Mouse (Mus musculus) limb, embryonic 10.5 days (tissue): ENCODE data around the gene Tbc1d15. TPM values are rescaled to one million over a fixed set of nuclear protein-coding genes. Genes with fewer than 3 reads are reported as not detected.
"Not testable (repeated sequence)": the region's sequence is repeated elsewhere in the genome, so short reads cannot be mapped to it uniquely, and the experiment has no call there.

ENCODE experiments used
- DNase-seq: peaks from one replicate; pipeline ENCODE4 v3.0.0-alpha.2; 2017; ENCODE audit warnings: low spot score
- H3K27ac ChIP-seq: fragments of 300-500 bp; sonication (generic); 2 replicates; pipeline ENCODE4 v1.5.1; 2016; ENCODE audit warnings: mild to moderate bottlenecking
- H3K27me3 ChIP-seq: fragments of 300-500 bp; sonication (generic); 2 replicates; pipeline ENCODE4 v1.6.1; 2016; ENCODE audit warnings: low read depth, mild to moderate bottlenecking; ENCODE audit not compliant: poor library complexity, severe bottlenecking
- H3K36me3 ChIP-seq: fragments of 300-500 bp; sonication (generic); 2 replicates; pipeline ENCODE4 v1.6.1; 2016; ENCODE audit warnings: mild to moderate bottlenecking, moderate library complexity
- H3K4me1 ChIP-seq: fragments of 300-500 bp; sonication (generic); 2 replicates; pipeline ENCODE4 v1.6.1; 2016
- H3K4me3 ChIP-seq: fragments of 300-500 bp; sonication (generic); 2 replicates; pipeline ENCODE4 v1.5.1; 2016; ENCODE audit warnings: mild to moderate bottlenecking, moderate library complexity
- H3K9me3 ChIP-seq: fragments of 300-500 bp; sonication (generic); replicated peaks from 2 replicates; pipeline ENCODE4 v1.6.1; 2016; ENCODE audit warnings: mild to moderate bottlenecking
- WGBS: fragments of 180-500 bp; shearing (Covaris S2); methylation state at CpG from one replicate; pipeline ENCODE4 v1.1.7; 2016; 5-methylcytosine and 5-hydroxymethylcytosine counted together
- polyA plus RNA-seq: library from polyadenylated mRNA; unstranded; fragments of >200 nt; fragmentation: Nextera tagmentation; extraction: Ambion mirVana; gene quantifications from 2 replicates; pipeline ENCODE4 v1.2.1, GENCODE M21; 2016

The Tbc1d15 gene
- polyA plus RNA-seq, 1 experiment from 2014 or later = 57.6 TPM

DNA sequence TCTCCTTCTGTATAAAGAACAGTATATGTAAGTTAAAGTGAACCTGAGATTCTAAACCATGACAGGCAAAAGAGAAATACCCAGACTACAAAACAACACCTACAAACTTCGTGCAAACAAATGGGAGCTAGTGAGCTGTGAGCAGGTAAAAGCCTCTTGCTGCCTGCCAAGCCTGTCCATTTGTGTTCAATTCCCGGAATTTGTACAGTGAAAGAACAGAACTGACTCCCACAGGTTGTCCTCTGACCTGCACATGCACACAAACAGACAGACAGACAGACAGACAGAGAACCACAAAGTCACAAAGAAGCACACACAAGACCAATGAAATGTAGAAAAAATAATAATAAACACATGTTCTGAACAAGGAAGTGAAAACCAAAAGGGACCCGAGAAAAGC lies 17.5 kb downstream of the Tbc1d15 start:
- Histone ChIP-seq H3K27me3 (no peaks in the 10 kb centered on the region), H3K4me3 (no peak overlapping the region), H3K9me3 (no peaks in the 10 kb centered on the region), H3K27ac (no peak overlapping the region), H3K4me1 (no peaks in the 10 kb centered on the region), H3K36me3 (peaks cover 55% of the 10 kb centered on the region)
- no peak for DNase-seq
- 80% methylated on average over 3 of the region's 3 CpGs for WGBS

DNA sequence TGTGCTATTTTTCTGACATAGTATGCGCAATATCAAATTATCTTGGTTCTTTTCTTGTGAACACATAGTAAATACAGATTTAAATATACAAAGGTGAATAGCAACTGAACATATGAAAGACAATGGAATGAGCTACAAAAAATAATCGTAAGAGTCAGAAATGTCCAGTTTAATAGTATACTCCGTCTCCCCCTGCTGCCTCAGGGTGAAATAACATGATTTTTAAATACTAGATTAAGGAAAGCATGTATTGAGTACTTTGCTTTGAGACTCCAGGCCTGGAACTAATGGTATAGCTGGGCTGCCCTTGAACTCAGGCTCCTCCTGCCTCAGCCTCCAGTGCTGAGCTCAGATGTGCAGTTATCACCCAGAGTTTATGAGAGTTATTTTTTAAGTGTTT lies 18.8 kb downstream of the Tbc1d15 start:
- peaks cover 52% of the 10 kb centered on the region for H3K36me3 ChIP-seq
- 94% methylated on average over 3 of the region's 3 CpGs for whole genome bisulfite sequencing

DNA sequence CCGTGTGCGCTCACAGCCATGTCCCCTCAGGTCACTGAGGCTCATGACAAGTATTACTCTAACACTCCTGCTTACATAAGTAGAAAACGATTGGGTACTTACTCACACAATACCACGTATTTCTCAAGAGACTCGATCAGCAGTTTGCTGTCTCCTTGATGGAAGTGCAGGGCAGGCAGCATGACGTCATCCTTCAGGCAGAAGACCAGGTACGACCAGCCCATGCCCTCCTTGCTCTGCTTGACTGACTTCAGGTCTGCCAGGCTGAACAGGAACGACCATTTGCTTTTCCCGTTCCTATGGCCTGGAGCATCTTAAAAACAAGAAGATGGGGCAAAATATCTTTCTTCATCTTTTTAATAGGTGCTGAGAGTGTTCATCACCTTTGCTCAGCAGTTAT lies 22.2 kb downstream of the Tbc1d15 start:
- Histone ChIP-seq H3K4me1 (no peaks in the 10 kb centered on the region), H3K27me3 (no peaks in the 10 kb centered on the region), H3K9me3 (no peaks in the 10 kb centered on the region), H3K27ac (no peak overlapping the region), H3K36me3 (peaks cover 43% of the 10 kb centered on the region), H3K4me3 (no peak overlapping the region)
- 92% methylated on average over 9 of the region's 9 CpGs for WGBS
- DNase-seq = no peak

More for the DNA sequence above, 18.8 kb downstream of the Tbc1d15 start:
- Histone ChIP-seq H3K9me3 (no peaks in the 10 kb centered on the region), H3K27me3 (no peaks in the 10 kb centered on the region), H3K4me3 (no peak overlapping the region), H3K27ac (no peak overlapping the region), H3K4me1 (no peaks in the 10 kb centered on the region)
- no peak for DNase-seq

DNA sequence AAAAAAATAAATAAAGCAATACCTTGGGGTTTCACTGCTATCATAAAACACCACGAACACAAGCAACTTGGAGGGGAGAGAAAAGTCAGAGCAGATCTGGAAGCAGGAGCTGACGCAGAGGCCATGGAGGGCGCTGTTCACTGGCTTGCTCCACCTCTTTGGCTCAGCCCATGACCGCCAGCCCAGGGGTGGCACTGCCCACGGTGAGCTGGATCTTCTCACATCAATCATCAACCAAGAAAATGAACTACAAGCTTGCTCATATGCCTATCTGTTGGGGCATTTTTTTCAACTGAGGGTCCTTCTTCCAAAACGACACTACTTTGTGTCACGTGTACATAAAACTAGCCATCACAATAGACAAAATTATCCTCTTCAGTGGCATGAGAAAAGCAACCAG lies 24.7 kb downstream of the Tbc1d15 start:
- Histone ChIP-seq H3K9me3 (no peaks in the 10 kb centered on the region), H3K36me3 (peaks cover 27% of the 10 kb centered on the region), H3K27ac (no peak overlapping the region), H3K4me3 (no peak overlapping the region), H3K27me3 (no peaks in the 10 kb centered on the region), H3K4me1 (no peaks in the 10 kb centered on the region)
- DNase-seq = no peak
- 96% methylated on average over 7 of the region's 7 CpGs for WGBS

DNA sequence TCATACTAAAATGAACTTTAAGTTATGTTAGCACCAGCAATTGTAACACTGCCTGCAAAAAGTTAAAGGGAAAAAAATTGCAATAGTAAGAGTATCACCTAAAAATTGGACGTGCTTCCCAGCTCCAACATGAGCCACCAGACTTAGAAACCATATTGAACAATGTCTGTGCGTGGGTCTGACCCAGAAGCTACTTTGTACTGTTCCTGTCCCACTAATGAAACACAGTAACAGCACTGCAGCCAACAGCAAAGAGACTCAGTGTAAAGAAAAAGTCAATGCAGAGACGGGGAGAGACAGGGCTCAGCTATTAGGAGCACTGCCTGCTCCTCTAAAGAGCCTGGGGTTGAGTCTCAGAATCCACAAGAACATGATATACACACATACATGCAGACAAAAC lies 27.4 kb downstream of the Tbc1d15 start:
- Histone ChIP-seq H3K4me3 (no peak overlapping the region), H3K9me3 (no peaks in the 10 kb centered on the region), H3K27ac (no peak overlapping the region), H3K36me3 (peaks cover 37% of the 10 kb centered on the region), H3K4me1 (no peaks in the 10 kb centered on the region), H3K27me3 (no peaks in the 10 kb centered on the region)
- WGBS = 94% methylated on average over 3 of the region's 3 CpGs
- DNase-seq = no peak

DNA sequence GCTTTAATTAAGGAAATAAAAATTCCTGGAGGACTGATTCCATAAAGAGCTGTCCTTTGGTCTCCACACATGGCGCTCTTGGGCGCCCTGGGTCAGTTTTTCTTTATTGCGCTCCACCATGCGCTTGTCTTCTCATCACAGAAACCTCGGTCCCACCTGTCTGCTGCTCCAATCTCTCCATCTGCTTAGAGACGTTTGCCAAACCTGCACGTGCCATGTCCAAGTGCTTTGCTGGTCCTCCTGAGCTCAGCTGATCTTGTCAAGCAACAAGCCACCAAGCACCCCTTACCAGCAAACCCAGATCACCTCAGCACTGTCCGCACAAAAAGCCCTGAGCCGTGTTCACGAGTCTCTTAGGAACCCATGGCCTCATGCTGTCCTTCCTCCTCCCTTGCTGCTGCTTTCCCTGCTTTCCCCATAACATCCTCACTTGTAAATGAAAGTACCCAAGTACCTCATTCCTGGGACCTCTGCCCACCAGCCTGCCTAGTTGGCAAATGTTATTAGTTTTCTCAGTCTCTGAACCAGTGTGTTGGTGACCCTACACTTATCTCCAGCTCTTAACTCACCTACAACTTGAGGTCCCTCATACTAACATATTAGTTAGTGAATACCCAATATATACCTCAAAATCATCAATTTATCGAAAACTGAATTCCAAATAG lies 38.2 kb downstream of the Tbc1d15 start:
- DNase-seq = no peak
- H3K36me3 ChIP-seq = peaks cover 84% of the 10 kb centered on the region

DNA sequence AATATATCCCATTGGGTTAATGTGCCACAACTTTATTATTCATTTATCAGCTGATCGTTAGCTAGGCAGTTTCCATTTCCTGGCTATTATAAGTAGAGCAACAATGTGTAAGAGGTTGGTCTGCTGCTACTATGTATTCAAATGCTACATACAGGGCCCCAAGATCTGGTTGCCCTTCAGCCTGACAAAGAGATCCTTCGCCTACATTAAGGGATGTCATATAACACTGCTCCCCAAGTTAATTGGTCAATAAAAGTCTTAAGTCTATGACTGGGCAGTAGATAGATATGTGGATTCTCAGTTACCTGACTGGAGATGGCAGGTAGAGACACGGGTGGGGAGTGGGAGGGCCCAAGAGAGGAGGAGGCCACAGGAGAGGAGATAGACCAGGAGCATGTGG lies 45.4 kb downstream of the Tbc1d15 start:
- no peaks in the 10 kb centered on the region for H3K9me3 ChIP-seq

More for the DNA sequence above, 38.2 kb downstream of the Tbc1d15 start:
- H3K27me3 ChIP-seq = no peaks in the 10 kb centered on the region
- H3K9me3 ChIP-seq = no peaks in the 10 kb centered on the region
- no peaks in the 10 kb centered on the region for H3K4me1 ChIP-seq
- no peak overlapping the region for H3K4me3 ChIP-seq
- WGBS = 93% methylated on average over 11 of the region's 11 CpGs
- H3K27ac ChIP-seq = no peak overlapping the region

DNA sequence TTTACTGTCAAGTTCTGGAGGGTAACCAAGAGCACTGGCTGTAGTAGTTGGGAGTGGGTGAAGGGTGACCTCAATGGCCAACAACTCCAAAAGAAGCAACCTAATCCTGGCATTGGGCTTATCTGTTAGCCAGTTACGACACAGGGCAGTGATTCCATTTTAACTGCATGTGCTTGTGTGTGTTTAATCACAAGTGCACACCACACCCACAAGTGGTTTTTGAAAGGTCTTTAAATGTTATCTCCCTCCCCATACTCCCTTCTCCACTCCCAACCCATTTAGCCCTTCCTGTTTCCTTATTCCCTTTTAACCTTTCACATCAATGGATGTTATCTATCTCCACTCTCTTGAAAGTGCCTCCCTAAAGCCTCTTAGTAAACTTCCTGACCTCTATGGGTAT lies 46.0 kb downstream of the Tbc1d15 start:
- Histone ChIP-seq H3K4me1 (no peaks in the 10 kb centered on the region), H3K27ac (no peak overlapping the region), H3K27me3 (no peaks in the 10 kb centered on the region), H3K4me3 (no peak overlapping the region), H3K36me3 (peaks cover 75% of the 10 kb centered on the region), H3K9me3 (no peaks in the 10 kb centered on the region)
- DNase-seq = no peak
- WGBS = 92% methylated on average over 1 of the region's 1 CpGs

More for the DNA sequence above, 45.4 kb downstream of the Tbc1d15 start:
- no peaks in the 10 kb centered on the region for H3K4me1 ChIP-seq
- WGBS = 89% methylated on average over 3 of the region's 3 CpGs
- DNase-seq = no peak
- H3K27me3 ChIP-seq = no peaks in the 10 kb centered on the region
- H3K27ac ChIP-seq = no peak overlapping the region
- peaks cover 75% of the 10 kb centered on the region for H3K36me3 ChIP-seq
- H3K4me3 ChIP-seq = no peak overlapping the region

DNA sequence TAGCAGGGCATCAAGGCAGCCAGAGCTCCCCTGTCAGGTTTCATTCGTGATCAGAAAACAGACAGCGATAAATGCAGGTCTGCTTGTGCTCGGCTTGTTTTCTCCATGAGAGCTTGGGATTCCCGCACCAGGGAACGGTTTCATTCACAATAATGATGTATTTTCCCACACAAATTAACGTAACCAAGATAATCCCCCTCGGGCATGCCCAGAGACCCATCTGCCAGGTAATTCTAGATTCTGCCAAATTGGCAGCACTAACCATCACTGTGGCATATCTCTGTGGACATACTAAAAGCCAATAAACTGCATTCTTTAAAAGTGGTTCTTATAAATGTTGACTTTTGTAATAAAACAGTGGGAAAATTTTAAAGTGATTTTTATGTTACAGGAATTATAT lies 60.1 kb downstream of the Tbc1d15 start:
- no peak overlapping the region for H3K27ac ChIP-seq
- 93% methylated on average over 7 of the region's 7 CpGs for WGBS
- no peaks in the 10 kb centered on the region for H3K36me3 ChIP-seq
- no peak for DNase-seq
- no peaks in the 10 kb centered on the region for H3K9me3 ChIP-seq
- no peaks in the 10 kb centered on the region for H3K27me3 ChIP-seq
- H3K4me1 ChIP-seq = no peaks in the 10 kb centered on the region
- H3K4me3 ChIP-seq = no peak overlapping the region

DNA sequence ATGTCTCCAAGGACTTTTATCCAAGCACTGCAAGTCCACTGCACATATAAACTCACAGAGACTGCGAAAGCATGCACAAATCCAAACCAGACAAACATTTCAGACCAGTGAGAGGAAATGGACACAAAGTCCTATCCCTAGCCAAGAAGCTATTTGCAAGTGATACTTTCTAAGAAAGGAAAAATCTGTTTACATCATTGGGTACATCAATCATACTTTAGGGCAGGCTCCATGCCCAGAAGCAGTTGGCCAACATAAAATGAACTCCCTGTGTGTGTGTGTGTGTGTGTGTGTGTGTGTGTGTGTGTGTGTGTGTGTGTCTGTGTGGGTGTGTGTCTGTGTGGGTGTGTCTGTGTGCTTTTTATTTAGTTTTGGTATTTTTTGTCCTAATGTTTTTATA lies 63.9 kb downstream of the Tbc1d15 start:
- no peaks in the 10 kb centered on the region for H3K9me3 ChIP-seq
- 95% methylated on average over 1 of the region's 1 CpGs for WGBS
- H3K27ac ChIP-seq = no peak overlapping the region
- H3K36me3 ChIP-seq = no peaks in the 10 kb centered on the region
- no peaks in the 10 kb centered on the region for H3K27me3 ChIP-seq
- H3K4me1 ChIP-seq = no peaks in the 10 kb centered on the region
- no peak for DNase-seq
- no peak overlapping the region for H3K4me3 ChIP-seq

DNA sequence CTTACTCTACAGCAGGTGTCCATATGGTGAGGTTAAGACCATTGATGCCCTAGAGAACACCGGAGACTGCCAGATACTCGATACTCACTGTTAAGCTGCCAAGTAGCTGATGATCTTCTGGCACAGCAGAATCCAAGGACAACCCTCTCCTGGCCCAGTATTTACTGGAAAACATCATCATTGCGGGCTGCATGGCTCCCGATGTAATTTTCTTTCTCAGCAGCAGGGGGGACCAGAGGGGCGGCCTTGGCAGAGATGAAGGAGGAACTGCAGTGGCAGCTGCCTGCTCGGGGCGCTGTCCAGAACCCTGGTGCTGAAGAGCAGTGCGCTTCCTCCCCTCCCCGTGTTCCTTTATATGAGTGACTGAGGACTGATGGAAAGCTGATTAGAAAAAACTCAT lies 66.6 kb downstream of the Tbc1d15 start, which contains the start of gene Tph2:
Gene Tph2 (minus strand): TSS at position 326 of the 400 bp plus-strand sequence.
- Histone ChIP-seq H3K27ac (no peak within 1 kb of the TSS), H3K4me3 (no peak within 1 kb of the TSS), H3K27me3 (no peaks in the 10 kb centered on the region), H3K4me1 (no peaks in the 10 kb centered on the region), H3K9me3 (no peaks in the 10 kb centered on the region), H3K36me3 (no peaks in the 10 kb centered on the region)
- WGBS = 8% methylated on average over 9 of the region's 9 CpGs
- DNase-seq = peak; percentile 88

DNA sequence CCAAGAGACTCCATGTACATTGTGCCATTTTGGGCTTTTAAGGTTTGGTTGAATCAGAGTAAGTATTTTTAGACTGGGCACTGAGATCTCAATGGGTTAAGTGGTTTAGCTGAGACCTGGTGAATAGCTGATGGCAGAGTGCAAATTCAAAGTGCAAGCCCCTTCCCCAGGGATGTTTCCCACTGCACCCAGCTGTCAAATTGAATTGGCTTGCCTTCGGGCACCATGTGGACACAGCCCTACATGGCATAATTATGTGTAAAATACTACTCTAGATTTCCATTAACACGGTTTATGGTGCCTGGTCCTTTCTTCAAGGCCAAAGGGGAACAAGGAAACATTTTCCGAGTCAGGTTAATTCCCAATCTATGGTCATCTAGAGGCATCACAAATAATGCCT lies 70.2 kb downstream of the Tbc1d15 start:
- no peaks in the 10 kb centered on the region for H3K4me1 ChIP-seq
- 81% methylated on average over 3 of the region's 3 CpGs for WGBS
- no peaks in the 10 kb centered on the region for H3K27me3 ChIP-seq
- no peaks in the 10 kb centered on the region for H3K9me3 ChIP-seq
- H3K4me3 ChIP-seq = no peak overlapping the region
- DNase-seq = no peak
- H3K36me3 ChIP-seq = no peaks in the 10 kb centered on the region
- H3K27ac ChIP-seq = no peak overlapping the region

DNA sequence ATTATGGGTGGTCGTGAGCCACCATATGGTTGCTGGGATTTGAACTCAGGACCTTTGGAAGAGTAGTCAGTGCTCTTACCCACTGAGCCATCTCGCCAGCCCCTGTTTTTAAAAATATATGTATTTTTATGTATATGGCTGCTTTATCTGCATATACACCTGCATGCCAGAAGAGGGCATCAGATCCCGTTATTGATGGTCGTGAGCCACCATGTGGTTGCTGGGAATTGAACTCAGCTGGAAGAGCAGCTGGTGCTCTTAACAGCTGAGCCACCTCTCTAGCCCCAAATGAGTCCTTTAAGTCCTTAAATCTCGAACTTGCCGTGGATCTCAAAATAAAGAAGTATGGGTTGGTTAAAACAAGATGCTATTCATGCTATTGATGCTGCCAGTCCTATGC lies 73.2 kb downstream of the Tbc1d15 start:
- DNase-seq, H3K36me3 ChIP-seq, H3K27me3 ChIP-seq, H3K9me3 ChIP-seq, H3K4me3 ChIP-seq, H3K27ac ChIP-seq, H3K4me1 ChIP-seq: not testable (repeated sequence)
- 64% methylated on average over 6 of the region's 6 CpGs for WGBS

DNA sequence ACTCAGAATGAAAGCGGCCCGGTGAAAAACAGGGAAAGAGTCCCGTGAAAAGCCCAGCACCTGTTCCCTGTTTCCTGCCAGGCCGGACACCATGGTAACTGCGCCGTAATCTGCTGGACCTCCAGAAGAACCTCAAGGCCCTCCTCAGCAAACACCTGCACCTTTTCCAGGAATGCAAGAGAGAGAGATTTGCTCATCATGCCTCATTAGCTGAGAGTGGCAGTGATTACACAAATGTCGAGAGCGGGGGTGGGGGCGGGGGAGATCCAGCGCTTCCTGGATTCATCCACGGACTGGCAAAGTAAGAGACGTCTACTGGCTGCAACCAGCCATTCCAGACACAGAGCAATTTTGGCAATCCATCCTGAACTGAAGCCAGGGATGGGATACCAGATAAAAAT lies 75.7 kb downstream of the Tbc1d15 start:
- WGBS = 57% methylated on average over 12 of the region's 12 CpGs
- H3K27me3 ChIP-seq = no peaks in the 10 kb centered on the region
- no peak overlapping the region for H3K4me3 ChIP-seq
- no peaks in the 10 kb centered on the region for H3K9me3 ChIP-seq
- no peak for DNase-seq
- no peak overlapping the region for H3K27ac ChIP-seq
- 0 out of 2 replicates have a peak, but pooled peaks cover 5% of the 10 kb centered on the region for H3K4me1 ChIP-seq
- H3K36me3 ChIP-seq = no peaks in the 10 kb centered on the region
